Mouse (Mus musculus) liver, postnatal 0 days (tissue): ENCODE measurements at regions not wholly inside any gene's neighbourhood (a gene's known extent, or its start where the extent isn't known, plus 50 kb on each side); places are given as distances from the start of the nearest gene placed in this dataset.

Experiments used
- ATAC-seq: fragments of 200-750 bp; cut with Nextera tagmentation; 2 replicates; pipeline ENCODE4 v1.8.0; 2017; ENCODE audit warnings: mild to moderate bottlenecking, moderate library complexity
- DNase-seq: peaks from one replicate; pipeline ENCODE4 v3.0.0-alpha.2; 2016
- H3K27ac ChIP-seq: fragments of 300-500 bp; sonication (generic); 2 replicates; pipeline ENCODE4 v1.5.1; 2014; ENCODE audit warnings: antibody characterized with exemption, moderate library complexity, mild to moderate bottlenecking, low read depth
- H3K27me3 ChIP-seq: fragments of 300-500 bp; sonication (generic); 2 replicates; pipeline ENCODE4 v1.6.1; 2014; ENCODE audit warnings: low read length, control low read depth, mixed read lengths; ENCODE audit not compliant: insufficient read depth
- H3K36me3 ChIP-seq: fragments of 300-500 bp; sonication (generic); replicated peaks from 2 replicates; pipeline ENCODE4 v1.6.1; 2014; ENCODE audit warnings: mild to moderate bottlenecking, control low read depth, low read length, moderate library complexity, mixed read lengths; ENCODE audit not compliant: insufficient read depth
- H3K4me1 ChIP-seq: fragments of 300-500 bp; sonication (generic); 2 replicates; pipeline ENCODE4 v1.6.1; 2014; ENCODE audit warnings: antibody characterized with exemption, mild to moderate bottlenecking, control low read depth; ENCODE audit not compliant: insufficient read depth
- H3K4me2 ChIP-seq: fragments of 300-500 bp; sonication (generic); 2 replicates; pipeline ENCODE4 v1.6.1; 2014; ENCODE audit warnings: low read depth, mild to moderate bottlenecking, low read length, moderate library complexity, mixed read lengths
- H3K4me3 ChIP-seq: fragments of 300-500 bp; sonication (generic); 2 replicates; pipeline ENCODE4 v1.5.1; 2014; ENCODE audit warnings: low read depth, low read length
- H3K9ac ChIP-seq: fragments of 300-500 bp; sonication (generic); replicated peaks from 2 replicates; pipeline ENCODE4 v1.6.1; 2014; ENCODE audit warnings: mild to moderate bottlenecking, moderate library complexity
- H3K9me3 ChIP-seq: fragments of 300-500 bp; sonication (generic); 2 replicates; pipeline ENCODE4 v1.6.1; 2016; ENCODE audit warnings: mild to moderate bottlenecking, control low read depth, low read length, mixed read lengths
- CTCF ChIP-seq: sonication (generic); IDR thresholded peaks from 2 replicates; pipeline ENCODE4 v1.5.1; 2016; ENCODE audit warnings: antibody characterized with exemption, low read depth
- EP300 ChIP-seq: IDR thresholded peaks from 2 replicates; pipeline ENCODE4 v1.6.1; 2016; ENCODE audit warnings: antibody characterized with exemption, low read depth, mild to moderate bottlenecking
- WGBS: fragments of 180-500 bp; shearing (Covaris S2); extraction: QIAGEN DNeasy Blood & Tissue Kit; methylation state at CpG from one replicate; pipeline ENCODE4 v1.1.7; 2014; ENCODE audit not compliant: insufficient replicate concordance; 5-methylcytosine and 5-hydroxymethylcytosine counted together

GRCm38 (mm10) chr12:39861797-39862196 is 176.0 kb downstream of the Arl4a start:
- Histone ChIP-seq H3K9ac (no peak overlapping the region), H3K27ac (no peak overlapping the region), H3K4me2 (no peak overlapping the region), H3K4me3 (no peak overlapping the region), H3K27me3 (no peaks in the 10 kb centered on the region), H3K9me3 (no peaks in the 10 kb centered on the region), H3K4me1 (no peaks in the 10 kb centered on the region), H3K36me3 (no peaks in the 10 kb centered on the region)
- 50% methylated on average over 1 of the region's 1 CpGs for WGBS
- no peak for ATAC-seq
- no peak for DNase-seq
- TF ChIP-seq CTCF (no peak), EP300 (no peak)

GRCm38 (mm10) chr12:39851610-39852009 is 186.2 kb downstream of the Arl4a start:
- Histone ChIP-seq H3K4me2 (no peak overlapping the region), H3K27ac (no peak overlapping the region), H3K9ac (no peak overlapping the region), H3K27me3 (no peaks in the 10 kb centered on the region), H3K9me3 (no peaks in the 10 kb centered on the region), H3K36me3 (no peaks in the 10 kb centered on the region), H3K4me3 (no peak overlapping the region), H3K4me1 (no peaks in the 10 kb centered on the region)
- no peak for ATAC-seq
- TF ChIP-seq EP300 (no peak), CTCF (no peak)
- no peak for DNase-seq
- WGBS: 63% methylated on average over 6 of the region's 6 CpGs

GRCm38 (mm10) chr12:39849346-39850058 is 188.3 kb downstream of the Arl4a start:
- no peak for TF ChIP-seq EP300
- no peak for TF ChIP-seq CTCF
- Histone ChIP-seq H3K27ac (no peak overlapping the region), H3K36me3 (no peaks in the 10 kb centered on the region), H3K4me2 (no peak overlapping the region), H3K9me3 (no peaks in the 10 kb centered on the region), H3K9ac (no peak overlapping the region), H3K4me1 (no peaks in the 10 kb centered on the region), H3K4me3 (no peak overlapping the region), H3K27me3 (no peaks in the 10 kb centered on the region)
- WGBS: 73% methylated on average over 3 of the region's 3 CpGs
- ATAC-seq (no peak), DNase-seq (no peak)

- WGBS: 79% methylated on average over 2 of the region's 2 CpGs
Measured at GRCm38 (mm10) chr12:39840615-39841014, 197.2 kb downstream of the Arl4a start.

GRCm38 (mm10) chr12:39840179-39840578 is 197.6 kb downstream of the Arl4a start:
- no peak overlapping the region for H3K9ac ChIP-seq
- TF ChIP-seq EP300 (no peak), CTCF (no peak)
- no peak overlapping the region for H3K4me2 ChIP-seq
- no peaks in the 10 kb centered on the region for H3K36me3 ChIP-seq
- no peaks in the 10 kb centered on the region for H3K9me3 ChIP-seq
- WGBS: 70% methylated on average over 1 of the region's 1 CpGs
- no peaks in the 10 kb centered on the region for H3K4me1 ChIP-seq
- no peak overlapping the region for H3K27ac ChIP-seq
- ATAC-seq (no peak), DNase-seq (no peak)
- no peak overlapping the region for H3K4me3 ChIP-seq
- H3K27me3 ChIP-seq: no peaks in the 10 kb centered on the region

More at GRCm38 (mm10) chr12:39840615-39841014, 197.2 kb downstream of the Arl4a start:
- ATAC-seq: no peak
- Histone ChIP-seq H3K9me3 (no peaks in the 10 kb centered on the region), H3K27me3 (no peaks in the 10 kb centered on the region), H3K4me2 (no peak overlapping the region), H3K36me3 (no peaks in the 10 kb centered on the region), H3K9ac (no peak overlapping the region), H3K4me1 (no peaks in the 10 kb centered on the region), H3K27ac (no peak overlapping the region), H3K4me3 (no peak overlapping the region)
- no peak for DNase-seq
- TF ChIP-seq CTCF (no peak), EP300 (no peak)

- H3K4me3 ChIP-seq: no peak overlapping the region
- WGBS: 76% methylated on average over 7 of the region's 7 CpGs
- H3K4me1 ChIP-seq: no peaks in the 10 kb centered on the region
- no peak overlapping the region for H3K9ac ChIP-seq
- ATAC-seq (no peak), DNase-seq (no peak)
- H3K27ac ChIP-seq: no peak overlapping the region
- no peaks in the 10 kb centered on the region for H3K27me3 ChIP-seq
- H3K36me3 ChIP-seq: no peaks in the 10 kb centered on the region
- TF ChIP-seq CTCF: no peak
- no peak for TF ChIP-seq EP300
- no peaks in the 10 kb centered on the region for H3K9me3 ChIP-seq
- H3K4me2 ChIP-seq: no peak overlapping the region
Measured at GRCm38 (mm10) chr12:39831079-39831478, 206.7 kb downstream of the Arl4a start.

GRCm38 (mm10) chr12:39830530-39830929 is 207.3 kb downstream of the Arl4a start:
- H3K9ac ChIP-seq: no peak overlapping the region
- no peak overlapping the region for H3K27ac ChIP-seq
- H3K4me2 ChIP-seq: no peak overlapping the region
- no peak overlapping the region for H3K4me3 ChIP-seq
- DNase-seq: no peak
- no peaks in the 10 kb centered on the region for H3K36me3 ChIP-seq
- no peaks in the 10 kb centered on the region for H3K9me3 ChIP-seq
- ATAC-seq: no peak
- H3K27me3 ChIP-seq: no peaks in the 10 kb centered on the region
- no peak for TF ChIP-seq CTCF
- TF ChIP-seq EP300: no peak
- 71% methylated on average over 4 of the region's 4 CpGs for WGBS
- H3K4me1 ChIP-seq: no peaks in the 10 kb centered on the region
